Mouse (Mus musculus): ENCODE results near the gene Arpp19.

Arpp19 gene

DNA sequence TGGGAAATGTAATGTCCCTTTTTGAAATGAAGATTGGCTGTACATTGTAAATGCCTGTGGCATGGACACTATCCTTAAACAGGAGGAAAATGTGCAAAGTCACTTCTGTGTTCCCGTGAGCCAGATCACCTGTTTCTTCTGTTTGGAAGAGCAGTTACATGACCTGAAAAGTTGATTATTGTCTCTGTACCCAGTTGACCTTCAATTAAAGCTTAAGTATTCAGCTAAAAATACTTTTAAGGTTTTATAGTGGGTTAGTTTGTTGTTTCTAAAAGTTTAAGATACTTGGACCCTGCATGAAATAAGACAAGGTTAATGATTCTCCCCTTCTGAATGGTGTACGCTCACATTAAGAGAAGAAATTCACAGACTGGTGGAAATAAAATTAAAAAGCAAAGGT lies 3.2 kb downstream of the Arpp19 start:
- 91% methylated on average over 2 of the region's 2 CpGs for WGBS

GRCm38 (mm10) chr9:75041840-75042525 lies 4.6 kb downstream of the Arpp19 start:
- 66% methylated on average over 2 of the region's 2 CpGs for WGBS

DNA sequence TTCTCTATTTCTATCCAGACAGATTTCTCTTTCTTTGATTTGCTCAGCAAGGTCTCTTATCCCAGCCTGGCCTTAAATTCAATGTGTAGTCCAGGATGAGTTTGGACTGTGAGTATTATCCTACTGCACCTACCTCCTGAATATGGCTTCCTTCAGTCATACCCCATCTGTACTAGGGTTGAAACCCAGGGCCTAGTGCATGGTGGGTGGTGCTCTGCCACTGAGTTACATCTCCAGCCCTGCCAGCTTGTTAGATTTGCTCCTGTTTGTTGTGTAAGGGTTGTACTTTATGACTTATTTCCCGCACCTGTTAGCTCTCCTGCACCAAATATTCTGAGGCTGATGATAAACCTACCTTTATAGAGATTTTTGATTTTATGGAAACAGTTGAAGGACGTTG lies 5.8 kb downstream of the Arpp19 start:
- WGBS, result 87% methylated on average over 2 of the region's 2 CpGs

DNA sequence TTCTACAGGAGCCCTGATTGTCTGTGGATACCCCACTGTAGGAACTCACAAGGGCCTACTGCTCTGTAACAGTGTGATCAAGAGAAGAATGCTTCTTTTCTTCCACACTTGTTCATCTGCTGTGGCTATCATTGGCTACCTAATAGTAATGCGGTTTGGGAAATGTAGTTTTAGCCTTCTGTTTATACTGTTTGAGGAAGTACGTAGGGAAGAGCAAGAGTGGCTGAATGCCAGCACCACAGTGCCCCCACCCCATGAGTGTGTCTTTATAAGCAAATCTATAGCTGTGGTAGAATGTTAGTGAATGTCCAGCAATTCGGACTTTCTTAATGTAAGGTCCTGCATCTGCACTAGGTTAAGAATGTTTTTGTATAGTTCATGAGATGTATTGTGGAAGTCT lies 11.7 kb downstream of the Arpp19 start:
- WGBS, result 48% methylated on average over 3 of the region's 3 CpGs

GRCm38 (mm10) chr9:75050003-75050402 lies 12.6 kb downstream of the Arpp19 start:
- WGBS, result 13% methylated on average over 3 of the region's 3 CpGs

- 35% methylated on average over 4 of the region's 4 CpGs for WGBS
Measured at GRCm38 (mm10) chr9:75051841-75052240, 14.4 kb downstream of the Arpp19 start.

DNA sequence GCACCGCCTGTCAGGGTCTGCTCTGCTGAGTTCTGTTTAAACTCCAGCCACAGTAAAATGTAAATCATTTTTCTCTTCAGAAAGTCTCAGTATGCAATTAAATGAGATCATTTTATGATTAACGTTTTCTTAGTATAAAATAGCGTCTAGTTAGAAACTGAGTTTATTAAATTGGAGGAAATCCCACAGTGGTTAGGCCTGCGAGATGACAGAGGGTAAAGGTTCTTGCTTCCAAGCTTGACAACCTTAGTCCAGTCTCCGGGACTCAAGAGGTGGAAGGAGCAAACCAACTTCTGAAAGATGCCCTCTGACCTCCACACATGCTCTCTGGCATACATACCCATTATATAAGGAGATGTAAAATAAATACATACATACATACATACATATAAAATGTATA lies 17.6 kb downstream of the Arpp19 start:
- WGBS, result 52% methylated on average over 5 of the region's 5 CpGs

- WGBS, result 60% methylated on average over 9 of the region's 9 CpGs
Measured at GRCm38 (mm10) chr9:75064678-75065331, 27.4 kb downstream of the Arpp19 start.

DNA sequence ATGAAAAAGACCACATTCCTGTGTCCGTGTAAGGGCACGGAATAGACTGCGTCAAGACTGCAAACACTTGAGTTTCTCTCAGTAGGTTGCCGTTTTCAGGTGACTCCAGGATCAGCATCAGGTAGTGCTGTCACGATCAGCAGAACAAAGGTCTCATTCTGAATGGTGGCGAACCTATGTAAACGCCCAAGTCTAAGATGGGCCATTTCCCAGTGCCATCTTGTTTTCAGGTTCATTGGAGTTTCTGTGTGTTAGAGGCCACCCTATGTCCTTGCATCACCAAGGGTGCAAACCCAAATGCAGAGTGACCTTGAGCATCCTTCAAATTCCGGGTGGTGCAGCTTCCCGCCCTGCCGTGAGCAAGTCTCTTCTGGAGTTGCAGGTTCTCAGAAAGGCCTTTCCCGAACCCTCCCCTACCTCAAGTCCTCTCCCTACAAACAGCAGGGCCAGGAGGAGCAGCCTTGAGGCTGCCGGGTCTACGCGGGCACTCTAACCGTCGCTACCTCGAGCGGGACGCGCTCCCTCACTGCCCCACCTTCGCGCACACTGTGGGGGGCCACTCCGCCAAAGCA lies 33.1 kb downstream of the Arpp19 start, which contains the start of gene Myo5a:
Gene Myo5a (plus strand): TSS at position 559 of the 572 bp plus-strand sequence.
- WGBS, result 23% methylated on average over 23 of the region's 23 CpGs

DNA sequence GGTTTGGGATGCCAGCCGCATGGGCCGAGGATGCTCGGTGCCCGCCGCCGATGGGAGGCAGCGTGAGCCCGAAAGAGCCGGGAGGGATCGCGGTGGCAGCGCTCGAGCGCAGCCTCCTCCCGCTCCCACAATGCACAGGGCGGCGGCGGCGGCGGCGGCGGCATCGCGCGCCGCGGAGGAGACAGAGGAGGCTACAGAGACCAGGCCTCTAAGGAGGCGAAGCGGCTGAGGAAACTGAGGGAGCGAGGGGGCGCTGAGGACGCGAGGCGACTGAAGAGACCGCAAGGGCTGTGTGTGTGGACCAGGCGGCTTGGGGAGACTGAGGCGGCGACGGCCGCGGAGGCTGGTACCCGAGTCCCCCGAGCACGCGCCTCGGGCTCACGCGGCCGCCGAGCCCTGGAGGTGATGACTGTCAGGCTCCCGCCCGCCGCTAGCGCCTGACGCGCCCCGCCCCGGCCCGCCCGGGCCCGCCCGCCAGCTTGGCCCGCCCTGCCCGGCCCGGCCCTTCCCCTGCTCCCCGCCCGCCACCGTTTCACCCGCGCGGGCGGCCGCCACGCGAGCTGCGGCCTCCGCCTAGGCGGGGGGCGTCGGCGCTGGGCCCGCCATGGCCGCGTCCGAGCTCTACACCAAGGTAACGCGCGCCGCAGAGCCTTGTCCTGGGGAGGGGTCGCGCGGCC lies 33.8 kb downstream of the Arpp19 start:
- WGBS, result 1% methylated on average over 87 of the region's 92 CpGs

- under 1% methylated on average over 29 of the region's 29 CpGs for WGBS
Measured at GRCm38 (mm10) chr9:75071706-75072192, 34.3 kb downstream of the Arpp19 start.

DNA sequence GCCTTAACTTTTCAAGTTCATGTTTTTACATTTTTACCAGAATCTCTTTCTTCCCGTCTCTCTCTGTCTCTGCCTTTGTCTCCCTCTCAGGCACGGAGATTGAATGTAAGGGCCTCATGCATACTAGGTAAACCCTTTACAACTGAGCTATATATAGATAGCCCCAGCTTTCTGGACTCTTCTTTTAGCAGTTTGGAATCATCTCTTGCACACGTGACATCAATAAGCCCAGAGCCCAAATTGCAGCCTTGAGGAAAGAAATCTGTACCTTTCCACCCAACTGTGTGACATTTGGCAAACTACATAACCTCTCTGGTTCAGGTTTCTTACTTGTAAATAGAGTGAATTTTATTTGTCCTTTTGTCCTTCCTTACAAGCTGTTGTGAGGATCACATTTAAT lies 34.9 kb downstream of the Arpp19 start:
- WGBS, result 22% methylated on average over 3 of the region's 3 CpGs

- 33% methylated on average over 5 of the region's 5 CpGs for WGBS
Measured at GRCm38 (mm10) chr9:75085242-75085824, 47.9 kb downstream of the Arpp19 start.

- WGBS, result 27% methylated on average over 2 of the region's 2 CpGs
Measured at GRCm38 (mm10) chr9:75087823-75088222, 50.4 kb downstream of the Arpp19 start.

DNA sequence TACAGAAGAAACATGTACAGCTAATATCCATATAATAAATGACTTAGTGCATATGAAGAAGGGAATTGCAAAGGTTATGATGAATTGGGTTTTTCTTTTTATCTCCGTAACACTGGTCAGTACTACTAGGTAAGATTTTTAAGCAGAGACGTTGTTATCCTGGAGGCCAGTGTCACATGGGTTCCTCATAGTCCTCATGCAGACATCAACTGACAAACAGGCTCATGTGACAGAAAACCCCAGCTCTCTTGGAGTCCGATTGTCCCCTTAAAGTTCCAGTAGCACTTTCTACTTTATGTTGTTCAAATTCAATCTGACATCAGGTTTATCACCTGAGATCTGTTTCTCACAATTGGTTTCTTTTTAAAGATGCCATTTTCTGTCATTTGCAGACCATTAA lies 51.9 kb downstream of the Arpp19 start:
- WGBS, result 60% methylated on average over 3 of the region's 3 CpGs

DNA sequence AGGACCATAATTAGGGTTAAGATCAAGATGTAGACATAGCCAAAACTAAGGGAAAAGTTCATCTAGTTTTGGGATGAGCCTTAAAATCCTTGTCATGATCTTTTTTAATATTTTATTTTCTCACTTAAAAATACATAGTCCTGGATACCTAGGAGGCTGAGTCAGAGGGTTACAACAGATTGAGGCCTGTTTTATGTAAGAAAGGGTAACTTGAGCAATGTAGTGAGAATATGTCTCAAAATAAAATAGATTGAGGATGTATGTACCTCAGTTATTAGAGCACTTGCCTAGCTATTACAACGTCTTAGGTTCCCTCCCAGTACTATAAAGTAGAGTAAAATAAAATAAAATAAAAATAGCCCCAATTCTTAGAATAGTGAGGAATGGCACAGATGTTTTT lies 54.7 kb downstream of the Arpp19 start:
- 41% methylated on average over 1 of the region's 1 CpGs for WGBS

DNA sequence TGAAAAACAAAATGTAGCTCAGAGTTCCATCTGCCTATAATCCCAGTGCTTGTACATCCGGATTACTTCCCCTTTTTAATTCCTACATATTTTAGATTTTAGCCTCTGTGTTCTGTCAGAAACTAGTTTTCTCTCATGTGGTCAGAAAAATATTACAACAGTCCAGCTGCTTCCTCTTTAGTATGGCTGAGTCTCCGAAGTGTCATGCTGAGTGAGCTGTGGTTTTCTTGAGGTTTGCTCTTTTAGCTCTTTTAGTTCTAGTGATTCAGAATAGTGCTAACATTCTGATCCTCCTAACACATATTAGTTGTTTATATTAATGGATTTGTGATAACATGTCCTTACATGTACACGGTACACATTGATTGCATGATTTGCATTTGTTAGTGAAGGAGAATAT lies 57.3 kb downstream of the Arpp19 start:
- WGBS, result 55% methylated on average over 3 of the region's 3 CpGs

DNA sequence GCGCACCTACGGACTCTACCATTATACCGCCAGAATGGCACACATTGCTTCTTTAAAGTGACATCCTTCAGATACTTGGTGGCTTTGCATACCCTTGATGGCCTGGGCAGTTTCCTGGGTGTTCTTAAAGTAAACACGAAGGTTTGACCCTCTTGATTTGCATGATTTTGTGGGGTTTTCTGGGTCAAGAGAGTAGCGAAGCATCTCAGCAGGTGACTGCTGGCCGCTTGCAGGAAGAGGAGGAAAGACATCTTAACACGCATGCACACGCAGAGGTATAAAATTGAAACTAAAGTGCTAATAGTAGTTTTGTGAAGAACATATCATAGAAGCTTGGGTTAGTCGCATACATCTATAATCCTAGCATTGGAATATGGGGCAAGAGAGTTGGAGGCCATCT lies 61.5 kb downstream of the Arpp19 start:
- WGBS, result 93% methylated on average over 9 of the region's 9 CpGs

- 50% methylated on average over 8 of the region's 8 CpGs for WGBS
Measured at GRCm38 (mm10) chr9:75100157-75100781, 62.9 kb downstream of the Arpp19 start.

Measured in cerebral cortex, adult 2 months (tissue).